Mouse (Mus musculus) limb, embryonic 14.5 days (tissue): ENCODE results near the gene Oosp2. TPM values are rescaled to one million over a fixed set of nuclear protein-coding genes. Genes with fewer than 3 reads are reported as not detected.

Experiments
- ATAC-seq: fragments of 200-750 bp; cut with Nextera tagmentation; 2 replicates; pipeline ENCODE4 v1.8.0; 2017; ENCODE audit warnings: low read depth, moderate number of reproducible peaks, moderate TSS enrichment; ENCODE audit not compliant: low FRiP score
- DNase-seq: peaks from one replicate; pipeline ENCODE4 v3.0.0-alpha.2; 2015; ENCODE audit warnings: low spot score
- H3K27ac ChIP-seq: fragments of 300-500 bp; sonication (generic); replicated peaks from 2 replicates; pipeline ENCODE4 v1.5.1; 2014; ENCODE audit warnings: low read depth, mild to moderate bottlenecking, low read length, moderate library complexity, mixed read lengths
- H3K27me3 ChIP-seq: fragments of 300-500 bp; sonication (generic); 2 replicates; pipeline ENCODE4 v1.6.1; 2014; ENCODE audit warnings: low read length, mixed read lengths; ENCODE audit not compliant: control insufficient read depth, insufficient read depth
- H3K36me3 ChIP-seq: fragments of 300-500 bp; sonication (generic); 2 replicates; pipeline ENCODE4 v1.6.1; 2014; ENCODE audit warnings: mild to moderate bottlenecking, low read length, moderate library complexity, mixed read lengths; ENCODE audit not compliant: control insufficient read depth, insufficient read depth
- H3K4me1 ChIP-seq: fragments of 300-500 bp; sonication (generic); 2 replicates; pipeline ENCODE4 v1.6.1; 2014; ENCODE audit warnings: antibody characterized with exemption, low read length, mixed read lengths; ENCODE audit not compliant: control insufficient read depth, insufficient read depth
- H3K4me2 ChIP-seq: fragments of 300-500 bp; sonication (generic); replicated peaks from 2 replicates; pipeline ENCODE4 v1.6.1; 2014; ENCODE audit warnings: low read depth, mild to moderate bottlenecking, low read length, moderate library complexity; ENCODE audit not compliant: severe bottlenecking
- H3K4me3 ChIP-seq: fragments of 300-500 bp; sonication (generic); replicated peaks from 2 replicates; pipeline ENCODE4 v1.5.1; 2014; ENCODE audit warnings: low read length
- H3K9ac ChIP-seq: fragments of 300-500 bp; sonication (generic); 2 replicates; pipeline ENCODE4 v1.6.1; 2014; ENCODE audit warnings: mild to moderate bottlenecking, low read depth, low read length, moderate library complexity; ENCODE audit not compliant: severe bottlenecking
- H3K9me3 ChIP-seq: fragments of 300-500 bp; sonication (generic); 2 replicates; pipeline ENCODE4 v1.6.1; 2016; ENCODE audit warnings: low read length; ENCODE audit not compliant: control insufficient read depth
- POLR2A ChIP-seq: fragments of 200-500 bp; IDR thresholded peaks from 2 replicates; pipeline ENCODE4 v1.8.0; 2012; ENCODE audit warnings: inconsistent platforms, mild to moderate bottlenecking, moderate library complexity, borderline replicate concordance; ENCODE audit not compliant: insufficient read depth, insufficient read length; ENCODE audit errors: extremely low read depth
- WGBS: fragments of 180-500 bp; shearing (Covaris S2); extraction: QIAGEN DNeasy Blood & Tissue Kit; methylation state at CpG from one replicate; pipeline ENCODE4 v1.1.7; 2014; 5-methylcytosine and 5-hydroxymethylcytosine counted together
- polyA plus RNA-seq, 2 experiments: library from polyadenylated mRNA; depleted of rRNA in 1 of 2; stranded (reverse) in 1 of 2; unstranded in 1 of 2; fragments of >200 nt; fragmentation: Nextera tagmentation in 1 of 2; extraction: Ambion mirVana in 1 of 2; gene quantifications; 2 replicates each; pipeline versions ENCODE4 v1.2.1 to v1.2.3; 2012 to 2014

The Oosp2 gene
- polyA plus RNA-seq, 2 experiments, result not detected

DNA sequence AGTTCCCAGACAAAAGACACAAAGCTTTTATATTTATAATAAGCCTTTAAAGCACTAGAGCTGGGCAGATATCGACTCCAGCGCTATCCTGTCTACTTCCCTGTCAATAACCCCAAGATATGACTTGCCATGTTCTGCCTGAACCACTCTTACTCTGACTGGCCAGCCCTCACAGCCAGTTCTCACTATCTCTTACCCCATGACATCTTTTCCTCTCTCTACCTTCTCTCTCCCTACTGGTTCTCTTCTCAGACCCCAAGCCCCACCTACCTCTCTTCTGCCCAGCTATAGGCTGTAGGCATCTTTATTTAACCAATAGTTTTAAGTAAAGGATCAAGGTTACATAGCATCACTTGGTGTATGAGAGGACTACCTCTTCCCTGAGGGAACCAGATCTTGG lies 26.0 kb downstream of the Oosp2 start:
- no peak for ATAC-seq
- Histone ChIP-seq H3K4me3 (no peak overlapping the region), H3K36me3 (no peaks in the 10 kb centered on the region), H3K9me3 (no peaks in the 10 kb centered on the region), H3K9ac (no peak overlapping the region), H3K4me1 (no peaks in the 10 kb centered on the region), H3K27me3 (no peaks in the 10 kb centered on the region), H3K27ac (no peak overlapping the region), H3K4me2 (no peak overlapping the region)
- no peak for TF ChIP-seq POLR2A
- DNase-seq, result no peak
- 83% methylated on average over 2 of the region's 2 CpGs for WGBS

DNA sequence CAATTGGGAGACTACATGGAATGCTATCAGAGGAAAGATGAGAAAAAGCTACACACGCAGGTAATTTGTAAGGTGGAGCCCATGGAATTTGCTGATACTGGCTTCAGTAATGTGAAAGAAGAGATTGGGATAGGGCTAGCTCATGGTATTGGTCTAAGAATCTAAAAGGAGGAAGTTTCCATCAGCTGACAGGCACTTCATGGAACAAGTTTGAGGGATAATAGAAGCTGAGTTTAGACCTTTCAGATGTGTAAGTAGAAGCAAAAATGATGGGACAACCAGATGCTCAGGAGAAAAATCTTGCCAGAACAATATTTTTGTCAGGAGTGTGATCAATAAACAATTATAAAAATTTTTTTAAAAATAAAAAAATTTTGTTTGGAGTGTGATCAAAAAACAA lies 26.6 kb downstream of the Oosp2 start:
- Histone ChIP-seq H3K4me2 (no peak overlapping the region), H3K4me3 (no peak overlapping the region), H3K4me1 (no peaks in the 10 kb centered on the region), H3K9me3 (no peaks in the 10 kb centered on the region), H3K36me3 (no peaks in the 10 kb centered on the region), H3K9ac (no peak overlapping the region), H3K27ac (no peak overlapping the region), H3K27me3 (no peaks in the 10 kb centered on the region)
- DNase-seq, result no peak
- ATAC-seq, result no peak
- TF ChIP-seq POLR2A, result no peak
- 77% methylated on average over 1 of the region's 1 CpGs for WGBS

DNA sequence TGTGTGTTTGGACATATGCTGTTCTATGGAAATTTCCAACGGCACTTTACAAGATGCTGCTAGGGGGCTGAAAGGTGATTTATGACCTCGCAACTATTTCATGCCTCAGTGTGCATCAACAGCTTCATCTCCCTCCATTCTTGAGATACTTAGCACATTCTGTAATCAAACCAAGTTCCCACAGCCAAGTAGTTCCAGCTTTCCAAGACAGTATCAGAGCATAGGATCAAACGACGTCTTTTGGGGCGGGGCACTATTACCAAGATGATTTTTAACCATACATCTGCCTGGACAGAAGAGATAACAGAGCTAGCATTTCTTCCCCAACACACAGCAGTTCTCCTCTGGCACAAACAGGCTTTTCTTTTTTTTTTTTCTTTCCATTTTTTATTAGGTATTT lies 35.1 kb downstream of the Oosp2 start:
- 60% methylated on average over 5 of the region's 5 CpGs for WGBS
- no peak for TF ChIP-seq POLR2A

DNA sequence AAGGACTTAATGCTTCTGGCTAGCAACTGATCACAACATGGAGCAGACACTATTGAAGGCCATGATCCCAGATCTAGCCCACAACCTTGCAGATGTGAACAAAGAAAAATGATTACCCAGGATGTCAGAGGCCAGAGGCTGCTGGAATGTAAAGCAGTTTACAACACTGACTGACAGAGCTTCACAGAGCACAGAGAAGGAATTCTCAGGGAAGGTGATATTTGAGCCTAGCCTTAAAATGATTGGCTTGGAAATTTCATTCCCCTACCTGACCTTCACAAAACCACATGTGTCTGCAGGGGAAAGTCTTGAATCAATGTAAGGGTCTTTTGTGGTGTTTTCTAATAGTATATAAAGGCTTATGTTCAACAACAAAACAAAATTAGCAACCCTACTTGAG lies 35.6 kb downstream of the Oosp2 start:
- no peak for TF ChIP-seq POLR2A
- no peak overlapping the region for H3K4me3 ChIP-seq
- H3K9me3 ChIP-seq, result no peaks in the 10 kb centered on the region
- DNase-seq, result no peak
- H3K4me1 ChIP-seq, result no peaks in the 10 kb centered on the region
- no peaks in the 10 kb centered on the region for H3K27me3 ChIP-seq
- no peak overlapping the region for H3K27ac ChIP-seq
- H3K4me2 ChIP-seq, result no peak overlapping the region
- ATAC-seq, result no peak
- no peak overlapping the region for H3K9ac ChIP-seq
- no peaks in the 10 kb centered on the region for H3K36me3 ChIP-seq

More for the DNA sequence above, 35.1 kb downstream of the Oosp2 start:
- ATAC-seq, result no peak
- no peaks in the 10 kb centered on the region for H3K4me1 ChIP-seq
- no peaks in the 10 kb centered on the region for H3K27me3 ChIP-seq
- DNase-seq, result no peak
- H3K27ac ChIP-seq, result no peak overlapping the region
- no peaks in the 10 kb centered on the region for H3K9me3 ChIP-seq
- H3K36me3 ChIP-seq, result no peaks in the 10 kb centered on the region
- H3K4me3 ChIP-seq, result no peak overlapping the region
- no peak overlapping the region for H3K9ac ChIP-seq
- no peak overlapping the region for H3K4me2 ChIP-seq

DNA sequence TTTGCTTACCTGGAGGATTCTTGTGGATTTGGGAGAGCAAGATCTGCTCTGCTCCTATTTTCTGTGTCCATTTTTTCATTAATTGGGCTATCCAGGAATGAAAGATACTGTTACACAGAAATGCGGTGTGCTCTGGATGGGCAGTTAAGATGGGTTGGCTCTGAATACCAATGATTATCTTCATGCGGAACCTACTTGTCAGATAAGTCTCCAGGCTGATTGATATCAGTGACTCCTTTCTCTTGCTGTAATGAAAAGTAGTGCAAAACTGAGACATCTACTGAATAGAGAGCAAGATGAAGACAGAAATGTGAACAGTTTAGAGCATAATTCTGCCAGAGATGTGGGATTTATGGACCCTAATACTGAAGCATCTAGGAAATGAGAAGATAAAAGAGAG lies 36.8 kb downstream of the Oosp2 start, which contains the start of gene Ms4a2:
Gene Ms4a2, minus strand, starts transcription at position 169 of the 400 bp plus-strand sequence.
- DNase-seq (no peak), ATAC-seq (no peak)
- Histone ChIP-seq H3K4me1 (no peaks in the 10 kb centered on the region), H3K27me3 (no peaks in the 10 kb centered on the region), H3K4me2 (no peak within 1 kb of the TSS), H3K27ac (no peak within 1 kb of the TSS), H3K4me3 (no peak within 1 kb of the TSS), H3K9me3 (no peaks in the 10 kb centered on the region), H3K9ac (no peak within 1 kb of the TSS), H3K36me3 (no peaks in the 10 kb centered on the region)
- 86% methylated on average over 2 of the region's 2 CpGs for WGBS
- TF ChIP-seq POLR2A, result no peak

DNA sequence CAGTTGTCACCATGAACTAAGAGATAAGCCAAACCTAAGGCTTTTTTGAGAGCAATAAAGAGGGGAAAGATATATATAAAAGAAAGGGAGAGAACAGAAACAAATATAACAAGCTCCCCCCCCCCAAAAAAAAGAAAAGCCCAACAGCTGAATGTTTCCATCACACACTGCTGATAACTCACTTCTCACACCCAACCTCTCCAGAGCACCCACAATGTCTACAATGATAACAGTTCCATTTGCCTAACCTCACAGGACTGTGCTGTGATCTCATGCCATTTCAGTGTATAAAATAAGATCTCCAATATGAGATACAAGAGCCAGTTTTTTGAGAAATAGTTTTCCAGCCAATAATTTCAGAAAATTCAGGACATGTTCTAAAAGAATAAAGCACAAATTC lies 42.4 kb downstream of the Oosp2 start:
- DNase-seq, result no peak
- H3K4me2 ChIP-seq, result no peak overlapping the region
- H3K36me3 ChIP-seq, result no peaks in the 10 kb centered on the region
- H3K4me3 ChIP-seq, result no peak overlapping the region
- no peak for ATAC-seq
- TF ChIP-seq POLR2A, result no peak
- no peak overlapping the region for H3K9ac ChIP-seq
- no peak overlapping the region for H3K27ac ChIP-seq
- no peaks in the 10 kb centered on the region for H3K9me3 ChIP-seq
- H3K4me1 ChIP-seq, result no peaks in the 10 kb centered on the region
- H3K27me3 ChIP-seq, result no peaks in the 10 kb centered on the region
